Mouse (Mus musculus) cortical plate, adult 2 months (tissue): ENCODE data around the gene Ppp4r2.

Experiments used
- CTCF ChIP-seq: fragments of 200-500 bp; IDR thresholded peaks from 2 replicates; pipeline ENCODE4 v1.5.1; 2011; ENCODE audit warnings: mild to moderate bottlenecking, control low read depth, low read length; ENCODE audit not compliant: insufficient read depth; ENCODE audit errors: extremely low read depth
- POLR2A ChIP-seq: fragments of 200-500 bp; IDR thresholded peaks from 2 replicates; pipeline ENCODE4 v1.6.1; 2011; ENCODE audit warnings: mild to moderate bottlenecking, low read length, control low read depth; ENCODE audit not compliant: insufficient read depth; ENCODE audit errors: extremely low read depth

GRCm38 (mm10) chr6:100824381-100824965 is 8.9 kb upstream of the Ppp4r2 start:
- TF ChIP-seq CTCF (no peak), POLR2A (no peak)
